Mouse (Mus musculus) liver, embryonic 15.5 days (tissue): ENCODE measurements around the gene Lsm7. TPM values are rescaled to one million over a fixed set of nuclear protein-coding genes. Genes with fewer than 3 reads are reported as not detected.

Experiments
- ATAC-seq: fragments of 200-750 bp; cut with Nextera tagmentation; 2 replicates; pipeline ENCODE4 v1.8.0; 2017; ENCODE audit warnings: moderate number of reproducible peaks, mild to moderate bottlenecking, moderate library complexity; ENCODE audit not compliant: insufficient read depth
- H3K27ac ChIP-seq: fragments of 300-500 bp; sonication (generic); replicated peaks from 2 replicates; pipeline ENCODE4 v1.5.1; 2015; ENCODE audit warnings: mild to moderate bottlenecking, inconsistent platforms
- H3K27me3 ChIP-seq: fragments of 300-500 bp; sonication (generic); 2 replicates; pipeline ENCODE4 v1.6.1; 2015; ENCODE audit warnings: mild to moderate bottlenecking, inconsistent platforms
- H3K36me3 ChIP-seq: fragments of 300-500 bp; sonication (generic); replicated peaks from 2 replicates; pipeline ENCODE4 v1.6.1; 2015; ENCODE audit warnings: moderate library complexity, mild to moderate bottlenecking, inconsistent platforms
- H3K4me1 ChIP-seq: fragments of 300-500 bp; sonication (generic); replicated peaks from 2 replicates; pipeline ENCODE4 v1.6.1; 2015; ENCODE audit warnings: inconsistent platforms
- H3K4me2 ChIP-seq: fragments of 300-500 bp; sonication (generic); 2 replicates; pipeline ENCODE4 v1.6.1; 2015; ENCODE audit warnings: moderate library complexity, mild to moderate bottlenecking, inconsistent platforms
- H3K4me3 ChIP-seq: fragments of 300-500 bp; sonication (generic); replicated peaks from 2 replicates; pipeline ENCODE4 v1.5.1; 2015; ENCODE audit warnings: mild to moderate bottlenecking, inconsistent platforms
- H3K9ac ChIP-seq: fragments of 300-500 bp; sonication (generic); 2 replicates; pipeline ENCODE4 v1.6.1; 2015; ENCODE audit warnings: moderate library complexity, mild to moderate bottlenecking, inconsistent platforms
- H3K9me3 ChIP-seq: fragments of 300-500 bp; sonication (generic); replicated peaks from 2 replicates; pipeline ENCODE4 v1.6.1; 2016; ENCODE audit warnings: inconsistent platforms
- WGBS: fragments of 180-500 bp; shearing (Covaris S2); methylation state at CpG from one replicate; pipeline ENCODE4 v1.1.7; 2015; ENCODE audit warnings: mixed read lengths; ENCODE audit not compliant: insufficient replicate concordance; 5-methylcytosine and 5-hydroxymethylcytosine counted together
- polyA plus RNA-seq: library from polyadenylated mRNA; unstranded; fragments of >200 nt; fragmentation: Nextera tagmentation; extraction: Ambion mirVana; gene quantifications from 2 replicates; pipeline ENCODE4 v1.2.1, GENCODE M21; 2015

Gene Lsm7
- polyA plus RNA-seq, 1 experiment from 2014 or later, result 115 TPM

DNA sequence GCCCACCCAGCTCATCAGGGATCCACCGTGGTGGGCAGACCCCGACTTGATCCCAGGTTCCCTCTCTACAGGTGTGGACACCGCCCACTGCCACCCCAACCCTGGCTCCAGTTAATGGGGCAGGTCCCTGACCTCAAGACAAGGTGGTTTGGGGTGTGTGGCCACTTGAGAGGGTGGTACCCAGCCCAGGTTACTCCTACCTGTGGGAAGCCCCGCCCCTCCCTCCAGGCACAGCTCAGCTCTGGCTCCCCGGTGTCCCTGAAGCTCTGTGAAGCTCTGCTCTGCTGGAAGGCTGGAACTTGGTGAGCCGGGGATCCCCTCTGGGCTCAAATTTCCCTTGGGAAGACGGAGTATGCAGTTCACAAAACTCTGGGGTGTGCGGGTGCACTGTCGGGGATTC is 16.6 kb upstream of the Lsm7 start, which contains the start of gene Tmprss9:
Gene Tmprss9, plus strand, starts transcription at position 268 of the 400 bp plus-strand sequence.
- no peak; the same call in 1 of the 2 replicates for ATAC-seq
- WGBS, result 31% methylated on average over 9 of the region's 9 CpGs
- no peak within 1 kb of the TSS for H3K4me2 ChIP-seq
- H3K9ac ChIP-seq, result no peak within 1 kb of the TSS
- H3K9me3 ChIP-seq, result no peaks in the 10 kb centered on the region
- H3K27ac ChIP-seq, result no peak within 1 kb of the TSS
- no peak within 1 kb of the TSS for H3K4me3 ChIP-seq
- H3K27me3 ChIP-seq, result peaks cover 17% of the 10 kb centered on the region
- H3K36me3 ChIP-seq, result peaks cover 23% of the 10 kb centered on the region
- H3K4me1 ChIP-seq, result peaks cover 24% of the 10 kb centered on the region

DNA sequence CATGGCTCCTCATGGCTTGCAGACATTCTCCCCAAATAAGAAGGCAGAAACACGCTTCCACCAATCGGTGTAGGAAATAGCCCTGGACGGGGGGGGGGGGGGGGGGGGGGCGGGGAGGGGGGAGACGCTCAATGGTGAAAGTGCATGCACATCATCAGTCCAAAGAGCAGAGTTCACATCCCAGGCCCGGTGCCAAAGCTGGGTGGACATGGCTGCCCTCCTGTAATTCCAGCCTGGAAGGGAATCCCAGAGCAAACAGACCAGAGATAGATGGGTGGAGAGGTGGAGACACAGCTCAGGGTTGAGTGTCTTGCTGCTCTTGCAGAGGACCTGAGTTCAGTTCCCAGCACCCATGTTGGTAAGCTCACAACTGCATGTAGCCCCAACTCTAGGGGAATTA is 16.0 kb upstream of the Lsm7 start:
- no peak overlapping the region for H3K9ac ChIP-seq
- H3K4me3 ChIP-seq, result no peak overlapping the region
- peaks cover 18% of the 10 kb centered on the region for H3K4me1 ChIP-seq
- H3K4me2 ChIP-seq, result no peak overlapping the region
- H3K27ac ChIP-seq, result no peak overlapping the region
- 51% methylated on average over 5 of the region's 6 CpGs for WGBS
- no peak for ATAC-seq
- no peaks in the 10 kb centered on the region for H3K9me3 ChIP-seq
- H3K36me3 ChIP-seq, result peaks cover 29% of the 10 kb centered on the region
- peaks cover 17% of the 10 kb centered on the region for H3K27me3 ChIP-seq

DNA sequence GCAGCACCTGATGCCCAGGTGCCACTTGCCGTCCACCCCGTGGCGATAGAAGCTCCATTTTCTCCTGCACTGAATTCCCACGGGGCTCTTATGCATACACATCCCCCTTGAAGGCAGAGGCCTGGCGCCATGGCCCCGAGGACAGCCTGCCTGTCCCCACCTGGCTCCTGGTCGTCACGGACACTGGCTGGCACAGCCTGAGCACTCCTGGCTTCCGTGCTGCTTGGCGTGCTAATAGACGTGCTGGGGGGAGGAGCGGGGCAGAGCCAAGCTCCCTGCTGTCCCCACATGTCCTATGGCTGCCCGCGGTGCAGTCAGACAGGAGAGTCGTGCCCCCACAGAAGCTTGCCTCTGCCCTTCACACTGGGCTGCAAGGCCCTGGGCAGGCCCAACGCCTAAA is 9.4 kb upstream of the Lsm7 start:
- Histone ChIP-seq H3K27me3 (no peaks in the 10 kb centered on the region), H3K4me1 (peaks cover 51% of the 10 kb centered on the region), H3K4me2 (no peak overlapping the region), H3K9ac (no peak overlapping the region), H3K4me3 (no peak overlapping the region), H3K27ac (peak overlapping the region; percentile 90; the same call in 1 of the 2 replicates), H3K9me3 (no peaks in the 10 kb centered on the region), H3K36me3 (peaks cover 86% of the 10 kb centered on the region)
- no peak for ATAC-seq
- WGBS, result 93% methylated on average over 16 of the region's 16 CpGs

DNA sequence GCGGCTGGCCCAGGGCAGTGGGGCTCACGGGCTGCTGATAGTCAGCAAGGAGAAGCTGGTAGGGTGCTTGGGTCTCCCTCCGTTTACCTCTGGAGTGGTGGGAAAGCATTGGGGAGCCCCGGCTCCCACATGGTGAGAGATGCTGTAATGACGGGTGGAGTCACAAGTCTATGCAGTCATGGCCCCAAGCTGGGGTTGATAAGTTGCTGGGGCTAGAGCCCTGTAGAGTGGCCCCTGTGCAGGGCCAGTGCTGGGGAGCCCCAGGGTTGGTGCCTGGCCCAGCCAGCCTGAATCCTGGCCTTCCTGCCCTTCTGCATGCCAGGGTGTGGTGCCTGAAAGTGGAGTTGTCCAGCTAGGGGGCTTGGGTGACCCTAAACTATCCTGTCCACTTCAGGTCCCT is 7.3 kb upstream of the Lsm7 start:
- peak overlapping the region; percentile 90 for H3K27ac ChIP-seq
- no peaks in the 10 kb centered on the region for H3K27me3 ChIP-seq
- H3K4me1 ChIP-seq, result peaks cover 71% of the 10 kb centered on the region
- no peaks in the 10 kb centered on the region for H3K9me3 ChIP-seq
- peak overlapping the region; percentile 55 for H3K4me2 ChIP-seq
- H3K4me3 ChIP-seq, result peak overlapping the region; percentile 20
- H3K36me3 ChIP-seq, result peaks cover 70% of the 10 kb centered on the region
- WGBS, result 65% methylated on average over 5 of the region's 5 CpGs
- peak; percentile 19; the same call in 1 of the 2 replicates for ATAC-seq
- H3K9ac ChIP-seq, result peak overlapping the region; percentile 50; the same call in 1 of the 2 replicates

DNA sequence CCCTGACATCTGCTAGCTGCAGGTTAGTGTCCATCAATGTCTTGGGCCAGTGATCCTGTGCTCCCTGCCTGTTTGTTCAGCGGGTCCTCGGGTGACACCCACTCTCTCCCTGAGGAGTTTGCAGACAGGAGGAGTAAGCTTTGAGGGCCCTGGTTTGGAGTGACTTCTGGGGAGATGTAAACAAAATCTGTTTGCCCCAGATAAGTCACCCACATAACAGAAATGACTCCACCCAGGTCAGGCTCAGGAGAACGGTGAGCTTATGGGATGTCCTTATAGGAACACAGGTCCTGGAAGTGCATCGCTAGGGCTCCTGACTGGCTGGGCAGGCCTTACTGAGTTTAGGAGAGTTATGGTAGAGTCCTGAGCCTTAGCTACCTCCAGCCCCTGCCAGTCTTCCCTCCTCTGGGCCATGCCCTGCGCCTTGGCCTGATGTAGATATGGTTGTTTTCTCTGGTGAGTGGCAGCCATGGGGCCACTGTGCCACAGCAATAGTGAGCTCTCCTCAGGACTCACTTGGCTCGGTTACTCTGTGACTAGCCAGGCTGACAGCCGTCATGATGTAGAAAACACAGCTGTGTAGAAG is 3.4 kb upstream of the Lsm7 start:
- peak; percentile 86 for ATAC-seq
- peak overlapping the region; percentile 96 for H3K4me3 ChIP-seq
- no peaks in the 10 kb centered on the region for H3K9me3 ChIP-seq
- WGBS, result 15% methylated on average over 7 of the region's 7 CpGs
- peaks cover 94% of the 10 kb centered on the region for H3K4me1 ChIP-seq
- H3K27ac ChIP-seq, result peak overlapping the region; percentile 99
- peak overlapping the region; percentile 95 for H3K9ac ChIP-seq
- no peaks in the 10 kb centered on the region for H3K27me3 ChIP-seq
- peaks cover 35% of the 10 kb centered on the region for H3K36me3 ChIP-seq
- H3K4me2 ChIP-seq, result peak overlapping the region; percentile 93

DNA sequence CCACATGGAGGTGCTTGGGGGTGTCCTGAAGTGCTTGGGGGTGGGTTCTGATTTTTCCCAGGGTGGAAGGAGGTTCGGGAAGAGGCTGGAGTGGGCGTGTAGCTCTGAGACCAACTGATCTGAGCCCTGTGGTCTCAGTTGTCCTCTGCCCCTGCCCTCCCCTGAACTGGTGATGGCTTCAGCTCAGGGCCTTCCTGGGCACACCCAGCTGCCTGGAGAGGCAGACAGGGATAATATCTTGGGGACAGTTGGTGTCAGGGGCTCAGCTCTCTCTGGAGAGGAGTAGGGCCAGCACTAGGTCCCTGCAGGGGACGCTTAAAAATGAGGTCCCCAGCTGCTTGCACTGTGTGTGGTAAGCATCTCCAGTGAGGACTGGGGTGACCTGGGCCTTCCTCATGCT is 2.8 kb upstream of the Lsm7 start:
- H3K9me3 ChIP-seq, result no peaks in the 10 kb centered on the region
- peak; percentile 80 for ATAC-seq
- H3K4me2 ChIP-seq, result peak overlapping the region; percentile 93
- H3K4me3 ChIP-seq, result peak overlapping the region; percentile 96
- H3K36me3 ChIP-seq, result peaks cover 35% of the 10 kb centered on the region
- H3K27me3 ChIP-seq, result no peaks in the 10 kb centered on the region
- peak overlapping the region; percentile 95 for H3K9ac ChIP-seq
- peaks cover 93% of the 10 kb centered on the region for H3K4me1 ChIP-seq
- 19% methylated on average over 3 of the region's 3 CpGs for WGBS
- H3K27ac ChIP-seq, result peak overlapping the region; percentile 99

DNA sequence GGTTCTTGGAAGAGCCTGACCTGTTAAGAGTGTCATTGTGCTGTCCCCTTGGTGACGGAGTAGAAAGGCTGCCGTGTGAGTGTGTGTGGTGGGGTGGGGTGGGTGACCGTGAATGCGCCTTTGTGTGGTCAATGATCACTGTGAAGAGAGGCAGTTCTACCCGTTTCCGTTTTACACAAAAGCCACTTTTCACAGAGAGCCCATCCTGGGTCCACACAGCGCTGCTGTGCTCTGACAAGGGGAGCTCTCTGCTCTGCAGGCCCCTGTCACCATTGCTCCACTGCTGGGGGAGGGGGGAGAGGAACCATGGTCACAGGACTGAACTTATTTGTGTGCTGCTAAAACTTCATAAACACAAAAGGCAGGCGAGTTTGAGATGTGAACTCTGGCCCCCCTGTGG is 2.4 kb upstream of the Lsm7 start:
- no peaks in the 10 kb centered on the region for H3K9me3 ChIP-seq
- H3K4me1 ChIP-seq, result peaks cover 91% of the 10 kb centered on the region
- 28% methylated on average over 8 of the region's 8 CpGs for WGBS
- peaks cover 33% of the 10 kb centered on the region for H3K36me3 ChIP-seq
- peak overlapping the region; percentile 93 for H3K4me2 ChIP-seq
- peak overlapping the region; percentile 95 for H3K9ac ChIP-seq
- ATAC-seq, result no peak
- H3K27ac ChIP-seq, result peak overlapping the region; percentile 99
- no peaks in the 10 kb centered on the region for H3K27me3 ChIP-seq
- peak overlapping the region; percentile 96 for H3K4me3 ChIP-seq

DNA sequence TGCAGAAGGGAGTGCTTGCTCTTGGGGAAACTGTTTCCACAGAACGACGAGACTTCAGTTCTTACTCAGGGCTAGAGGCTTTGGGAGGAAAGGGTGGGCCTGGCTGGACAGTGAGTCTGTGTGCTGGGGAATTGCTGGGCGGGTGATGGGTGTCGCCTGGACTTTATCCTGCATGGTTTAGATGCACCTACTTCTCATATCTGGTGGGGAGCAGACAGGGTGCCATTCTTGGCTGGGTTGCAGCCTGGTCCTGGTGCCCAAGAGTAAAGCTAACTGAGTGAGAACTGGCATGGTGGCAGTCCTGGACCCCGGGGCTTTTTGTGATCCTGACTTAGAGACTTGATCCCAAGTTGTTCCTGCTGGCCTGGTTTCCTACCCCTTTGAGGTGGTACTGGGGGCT is 1.9 kb upstream of the Lsm7 start:
- Histone ChIP-seq H3K4me2 (peak overlapping the region; percentile 93), H3K27me3 (no peaks in the 10 kb centered on the region), H3K27ac (peak overlapping the region; percentile 99), H3K36me3 (peaks cover 33% of the 10 kb centered on the region), H3K9me3 (no peaks in the 10 kb centered on the region), H3K9ac (peak overlapping the region; percentile 95), H3K4me1 (peaks cover 91% of the 10 kb centered on the region), H3K4me3 (peak overlapping the region; percentile 96)
- ATAC-seq, result peak; percentile 32
- 31% methylated on average over 5 of the region's 5 CpGs for WGBS

DNA sequence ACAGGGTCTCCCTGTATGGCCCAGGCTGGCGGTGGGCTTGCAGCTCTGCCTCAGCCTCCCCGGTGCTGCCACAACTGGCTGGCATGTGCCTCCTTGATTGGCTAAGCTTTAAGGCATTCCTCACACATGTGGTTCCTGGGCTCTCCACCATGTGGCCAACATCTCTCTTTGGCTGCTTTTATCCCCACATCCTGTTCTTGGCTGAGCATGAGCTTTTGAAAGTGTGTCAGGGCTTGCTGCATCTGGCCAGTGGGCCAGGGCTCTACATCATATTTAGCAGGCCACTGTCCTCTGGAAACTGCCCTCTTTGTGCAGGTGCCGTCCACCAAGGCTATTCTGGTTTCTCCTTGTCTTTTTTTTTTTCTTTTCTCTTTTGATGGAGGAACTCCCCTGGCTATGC is 1.3 kb upstream of the Lsm7 start:
- H3K36me3 ChIP-seq, result peaks cover 33% of the 10 kb centered on the region
- H3K4me1 ChIP-seq, result peaks cover 84% of the 10 kb centered on the region
- ATAC-seq, result no peak
- 30% methylated on average over 3 of the region's 3 CpGs for WGBS
- H3K27ac ChIP-seq, result peak overlapping the region; percentile 99
- H3K9me3 ChIP-seq, result no peaks in the 10 kb centered on the region
- H3K9ac ChIP-seq, result peak overlapping the region; percentile 95
- H3K4me3 ChIP-seq, result peak overlapping the region; percentile 96
- H3K27me3 ChIP-seq, result no peaks in the 10 kb centered on the region
- peak overlapping the region; percentile 93 for H3K4me2 ChIP-seq

DNA sequence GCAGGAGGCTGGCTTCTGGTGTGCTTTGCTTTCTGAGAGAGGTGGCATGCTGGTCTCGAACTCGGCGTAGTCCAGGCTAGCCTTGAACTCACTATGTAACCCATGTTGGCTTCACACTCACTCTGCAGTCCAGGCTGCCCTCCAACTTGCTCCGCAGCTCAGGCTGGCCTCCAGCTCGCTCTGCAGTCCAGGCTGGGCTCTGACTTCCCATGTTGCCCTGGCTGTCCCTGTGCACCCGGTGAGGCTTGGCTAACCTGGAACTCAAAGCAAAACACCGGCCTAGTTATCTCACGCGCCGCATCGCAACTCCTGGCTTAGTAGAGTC is 702 bp upstream of the Lsm7 start:
- H3K4me3 ChIP-seq, result peak overlapping the region; percentile 96
- WGBS, result 7% methylated on average over 11 of the region's 11 CpGs
- H3K9ac ChIP-seq, result peak overlapping the region; percentile 95
- H3K36me3 ChIP-seq, result peaks cover 33% of the 10 kb centered on the region
- peak overlapping the region; percentile 99 for H3K27ac ChIP-seq
- H3K27me3 ChIP-seq, result no peaks in the 10 kb centered on the region
- no peak for ATAC-seq
- H3K9me3 ChIP-seq, result no peaks in the 10 kb centered on the region
- peak overlapping the region; percentile 93 for H3K4me2 ChIP-seq
- H3K4me1 ChIP-seq, result peaks cover 82% of the 10 kb centered on the region

DNA sequence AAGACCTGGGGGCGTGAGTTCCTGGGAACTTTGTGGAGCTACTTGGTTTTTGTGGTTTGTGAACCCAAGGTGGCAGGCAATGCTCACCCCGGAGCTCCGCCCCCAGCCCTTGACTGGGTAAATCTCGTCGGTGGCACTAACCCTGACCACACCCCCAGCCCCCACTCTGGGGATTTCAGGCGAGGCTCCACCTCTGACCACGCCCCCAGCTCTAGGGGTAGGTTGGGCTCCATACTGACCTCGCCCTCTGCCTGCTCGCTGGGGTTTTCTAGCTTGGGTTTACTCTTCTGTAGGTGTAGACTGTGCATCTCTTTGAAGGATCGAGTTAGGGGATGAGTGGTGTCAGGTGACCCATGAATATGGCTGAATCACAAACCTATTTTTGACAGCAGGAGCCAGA is 6.4 kb downstream of the Lsm7 start:
- Histone ChIP-seq H3K4me3 (no peak overlapping the region), H3K27ac (peak overlapping the region; percentile 54; the same call in 1 of the 2 replicates), H3K36me3 (peaks cover 26% of the 10 kb centered on the region), H3K4me1 (peaks cover 43% of the 10 kb centered on the region), H3K4me2 (peak overlapping the region; percentile 4; the same call in 1 of the 2 replicates), H3K27me3 (peaks cover 38% of the 10 kb centered on the region), H3K9me3 (no peaks in the 10 kb centered on the region), H3K9ac (no peak overlapping the region)
- peak; percentile 65 for ATAC-seq
- 3% methylated on average over 10 of the region's 10 CpGs for WGBS

DNA sequence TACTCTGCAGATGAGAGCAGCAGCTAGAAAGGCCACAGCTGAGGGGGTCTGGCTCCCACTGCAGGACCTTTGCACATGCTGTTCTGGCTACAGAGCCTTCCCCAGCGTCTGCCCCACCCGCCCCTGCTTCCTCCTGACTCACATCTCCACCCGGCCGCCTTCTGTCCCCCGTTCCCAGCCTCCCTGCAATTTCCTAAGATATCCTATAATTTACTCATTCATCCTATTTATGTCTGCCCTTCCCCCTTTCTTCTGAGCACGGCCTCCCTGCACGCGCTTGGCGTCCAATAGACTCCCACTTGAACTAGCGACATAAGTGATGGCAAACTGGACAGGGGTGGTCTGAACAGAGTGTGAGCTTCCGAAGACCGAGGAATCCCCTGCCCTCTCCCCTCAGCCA is 9.3 kb downstream of the Lsm7 start:
- ATAC-seq, result no peak
- Histone ChIP-seq H3K9ac (no peak overlapping the region), H3K4me2 (no peak overlapping the region), H3K4me1 (peaks cover 26% of the 10 kb centered on the region), H3K4me3 (no peak overlapping the region), H3K27ac (no peak overlapping the region), H3K9me3 (no peaks in the 10 kb centered on the region), H3K27me3 (peaks cover 66% of the 10 kb centered on the region), H3K36me3 (no peaks in the 10 kb centered on the region)
- 65% methylated on average over 12 of the region's 12 CpGs for WGBS
